14 mouse cellular contexts compared by ENCODE assay signal in the genomic region with DNA sequence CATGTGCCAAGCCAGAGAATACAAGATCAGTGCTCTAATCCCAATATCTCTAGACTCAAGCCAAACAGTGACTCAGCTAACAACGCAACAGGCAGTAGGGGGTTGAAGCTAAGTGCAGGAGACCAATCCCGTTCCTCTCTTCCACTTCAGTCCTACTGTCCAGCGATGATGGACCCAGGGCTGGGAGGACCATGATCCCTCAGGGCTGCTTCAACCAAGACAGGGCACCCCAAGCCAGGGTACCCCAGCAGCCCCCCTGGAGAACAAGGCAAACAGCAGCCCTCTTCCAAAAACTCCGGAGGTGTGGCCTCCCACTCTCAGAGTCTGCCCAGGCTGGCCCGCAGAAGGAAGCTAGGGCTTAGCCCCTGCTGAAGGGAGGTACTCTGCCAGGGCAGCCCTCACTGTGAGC. TPM values are rescaled to one million over a fixed set of nuclear protein-coding genes. Genes with fewer than 3 reads are reported as not detected.
A peak's percentile ranks its signal among the peaks of the same experiment; 100 is the strongest.
DNase-seq lines count a peak whose midpoint lies in the region; ATAC-seq and TF ChIP-seq lines count a peak whose summit lies in the region.
"Had no signal": no experiment of that assay in that cellular context is flagged by ENCODE, and none has a peak within 500 bp of the region (broad histone marks: within the 10 kb centered on the region; RNA-seq: fewer than 3 reads in every experiment).

No protein-coding gene starts in this region.

- peak overlapping the region; percentile 64 for H3K27ac ChIP-seq in lung, embryonic 16.5 days (ENCODE audit: low read length)
- peak overlapping the region; percentile 45; the same call in 1 of the 2 replicates for H3K27ac ChIP-seq in hindbrain, postnatal 0 days
- H3K27ac ChIP-seq: heart, embryonic 15.5 days; liver, embryonic 12.5 days had no signal

- no peak overlapping the region for H3K4me2 ChIP-seq in lung, embryonic 16.5 days (ENCODE audit: low read depth, low read length)
- H3K4me2 ChIP-seq in hindbrain, postnatal 0 days (ENCODE audit: low read depth, low read length): no peak overlapping the region
- H3K4me2 ChIP-seq: heart, embryonic 15.5 days; liver, embryonic 12.5 days had no signal

- no peaks in the 10 kb centered on the region for H3K9me3 ChIP-seq in lung, embryonic 16.5 days (ENCODE audit: control insufficient read depth, low read length)
- no peaks in the 10 kb centered on the region for H3K9me3 ChIP-seq in hindbrain, postnatal 0 days (ENCODE audit: low read length)
- H3K9me3 ChIP-seq: heart, embryonic 15.5 days; liver, embryonic 12.5 days had no signal

- DNase-seq in gastrocnemius, adult 18-20 months (ENCODE audit: low spot score): peak; percentile 57
- DNase-seq in gastrocnemius, postnatal 10 days: no peak
- DNase-seq in lung, postnatal 25 days (ENCODE audit: low spot score): no peak
- peak; percentile 91 for DNase-seq in NIH3T3 (ENCODE audit: low read depth)
- DNase-seq in hindbrain, postnatal 0 days (ENCODE audit: low spot score): no peak
- DNase-seq in frontal cortex, postnatal 10 days (ENCODE audit: low spot score in 2 of 2): no peak
- DNase-seq: kidney, adult 8-10 months; spleen, adult 18-20 months; thymus, postnatal 14 days had no signal

- H3K27me3 ChIP-seq in lung, embryonic 16.5 days (ENCODE audit: control insufficient read depth, insufficient read depth, low read depth, low read length): no peaks in the 10 kb centered on the region
- no peaks in the 10 kb centered on the region for H3K27me3 ChIP-seq in hindbrain, postnatal 0 days (ENCODE audit: insufficient read depth, low read length)

- 38% methylated on average over 5 of the region's 5 CpGs for WGBS in lung, embryonic 16.5 days
- WGBS in hindbrain, postnatal 0 days: 55% methylated on average over 5 of the region's 5 CpGs

- peaks cover 16% of the 10 kb centered on the region for H3K4me1 ChIP-seq in lung, embryonic 16.5 days (replicated peaks; ENCODE audit: control insufficient read depth, insufficient read depth, low read length)
- no peaks in the 10 kb centered on the region for H3K4me1 ChIP-seq in hindbrain, postnatal 0 days (ENCODE audit: insufficient read depth, low read length)
- H3K4me1 ChIP-seq: liver, embryonic 12.5 days had no signal

- H3K9ac ChIP-seq in lung, embryonic 16.5 days (ENCODE audit: low read length): no peak overlapping the region
- no peak overlapping the region for H3K9ac ChIP-seq in hindbrain, postnatal 0 days (replicated peaks; ENCODE audit: low read length)
- H3K9ac ChIP-seq: heart, embryonic 15.5 days; liver, embryonic 12.5 days had no signal

- no peaks in the 10 kb centered on the region for H3K36me3 ChIP-seq in lung, embryonic 16.5 days (ENCODE audit: control insufficient read depth, insufficient read depth, low read length)
- no peaks in the 10 kb centered on the region for H3K36me3 ChIP-seq in hindbrain, postnatal 0 days (ENCODE audit: insufficient read depth, low read length)
- H3K36me3 ChIP-seq: heart, embryonic 15.5 days; liver, embryonic 12.5 days had no signal

- H3K4me3 ChIP-seq in lung, embryonic 16.5 days (ENCODE audit: low read length): no peak overlapping the region
- H3K4me3 ChIP-seq in hindbrain, postnatal 0 days (ENCODE audit: low read length): no peak overlapping the region
- H3K4me3 ChIP-seq: heart, embryonic 15.5 days; liver, embryonic 12.5 days had no signal

- TF ChIP-seq CTCF in hindbrain, postnatal 0 days (IDR thresholded peaks at IDR 0.05; ENCODE audit: low read depth): no peak

- ATAC-seq in lung, embryonic 16.5 days (ENCODE audit: low read depth): peak; percentile 37; the same call in 1 of the 2 replicates
- no peak for ATAC-seq in hindbrain, postnatal 0 days
- ATAC-seq in megakaryocyte, adult 5-6 weeks (ENCODE audit: poor library complexity, severe bottlenecking): no peak
- ATAC-seq: CD4-positive, CD25-positive, alpha-beta regulatory T cell, adult 4 months; liver, embryonic 12.5 days had no signal

RNA-seq across cellular contexts. Expression of gene Cyb561, which starts 18.8 kb away (rescaled TPM):
- total RNA-seq in gastrocnemius, adult 18-20 months (2021): 1 to 10 TPM; 3.0 to 3.4 TPM
- 1 to 10 TPM; 5.8 to 6.6 TPM for total RNA-seq in gastrocnemius, postnatal 10 days (2021)
- 41.9 and 44.6 TPM in 2 replicates for polyA plus RNA-seq in lung, embryonic 16.5 days (2015; fragmentation: Nextera tagmentation; extraction: Ambion mirVana)
- 45.9 and 52.9 TPM in 2 replicates for total RNA-seq in hindbrain, postnatal 0 days (2014; rRNA removed)
- polyA plus RNA-seq in hindbrain, postnatal 0 days (2015; fragmentation: Nextera tagmentation; extraction: Ambion mirVana): 55.9 and 57.8 TPM in 2 replicates
- 0.30 TPM in 1 of 2 replicates, not detected in the other for total RNA-seq in megakaryocyte, adult 5-6 weeks (2015)
- total RNA-seq in megakaryocyte, adult 5-6 weeks (2017): 0.37 TPM in 1 of 2 replicates, not detected in the other

RNA-seq across cellular contexts. Expression of gene Ace, which starts 33.4 kb away (rescaled TPM):
- total RNA-seq in gastrocnemius, adult 18-20 months (2021): 10 to 100 TPM; 19.5 to 19.7 TPM
- 10 to 100 TPM; 40.0 to 40.5 TPM for total RNA-seq in gastrocnemius, postnatal 10 days (2021)
- polyA plus RNA-seq in lung, embryonic 16.5 days (2015; fragmentation: Nextera tagmentation; extraction: Ambion mirVana): 16.2 and 17.9 TPM in 2 replicates
- total RNA-seq in hindbrain, postnatal 0 days (2014; rRNA removed): 31.1 and 35.9 TPM in 2 replicates
- polyA plus RNA-seq in hindbrain, postnatal 0 days (2015; fragmentation: Nextera tagmentation; extraction: Ambion mirVana): 10.3 and 11.1 TPM in 2 replicates
- total RNA-seq in megakaryocyte, adult 5-6 weeks (2015): 7.3 and 9.0 TPM in 2 replicates
- total RNA-seq in megakaryocyte, adult 5-6 weeks (2017): 3.2 and 6.9 TPM in 2 replicates
- polyA plus RNA-seq: CD4-positive, CD25-positive, alpha-beta regulatory T cell, adult 4 months had no signal

Comparison
In these comparisons a context has a peak if more than half of its experiments do, and no peak if none do; other contexts are left out.
1. DNase-seq: peak in gastrocnemius, adult 18-20 months (single experiment) and NIH3T3 (single experiment); none in gastrocnemius, postnatal 10 days (single experiment), lung, postnatal 25 days (single experiment), hindbrain, postnatal 0 days (single experiment) and frontal cortex, postnatal 10 days (0 of 2).